Mouse (Mus musculus) olfactory bulb, adult 2 months (tissue): ENCODE data around the gene C2.

Experiments
- CTCF ChIP-seq: fragments of 200-500 bp; IDR thresholded peaks from 2 replicates; pipeline ENCODE4 v1.5.1; 2012; ENCODE audit warnings: low read depth, mild to moderate bottlenecking, low read length, moderate library complexity; ENCODE audit not compliant: insufficient read depth
- POLR2A ChIP-seq: fragments of 200-500 bp; IDR thresholded peaks from 2 replicates; pipeline ENCODE4 v1.6.1; 2012; ENCODE audit warnings: mild to moderate bottlenecking, low read depth, low read length, moderate library complexity; ENCODE audit not compliant: insufficient read depth

GRCm38 (mm10) chr17:34943128-34943815 lies 45.2 kb upstream of the C2 start:
- TF ChIP-seq POLR2A (no peak), CTCF (no peak)
